Mouse (Mus musculus): ENCODE measurements around the gene 4930451I11Rik.

4930451I11Rik gene

GRCm38 (mm10) chr7:126800269-126801056 is 31.0 kb downstream of the 4930451I11Rik start:
- DNase-seq (ENCODE audit: low read depth, low spot score), result peak; percentile 54

- DNase-seq (ENCODE audit: low read depth, low spot score), result peak; percentile 90
Observed at GRCm38 (mm10) chr7:126799468-126800268, 31.8 kb downstream of the 4930451I11Rik start.

DNA sequence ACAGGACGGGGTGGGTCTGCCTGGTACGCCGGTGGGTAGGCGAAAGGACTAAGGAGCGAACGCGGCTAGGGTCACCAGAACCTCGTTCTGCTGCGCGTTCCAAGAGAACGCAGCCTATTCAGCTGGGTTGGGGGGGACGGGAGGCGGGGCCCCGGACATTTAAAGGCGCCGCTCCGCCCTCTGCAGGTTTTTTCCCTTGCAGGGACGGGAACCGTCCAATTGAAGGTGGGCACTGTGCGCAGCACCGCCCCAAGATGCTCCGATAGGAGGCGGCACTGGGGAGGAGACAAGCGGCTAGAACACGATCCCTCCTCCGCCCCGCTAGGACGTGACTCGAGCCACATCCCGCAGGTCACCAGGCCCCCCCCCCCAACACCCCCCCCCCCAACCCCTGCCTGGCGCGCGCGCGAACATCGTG is 32.4 kb downstream of the 4930451I11Rik start:
- DNase-seq (ENCODE audit: low read depth, low spot score), result peak; percentile 95

- DNase-seq (ENCODE audit: low read depth, low spot score), result no peak
Observed at GRCm38 (mm10) chr7:126798127-126799049, 33.1 kb downstream of the 4930451I11Rik start.

DNA sequence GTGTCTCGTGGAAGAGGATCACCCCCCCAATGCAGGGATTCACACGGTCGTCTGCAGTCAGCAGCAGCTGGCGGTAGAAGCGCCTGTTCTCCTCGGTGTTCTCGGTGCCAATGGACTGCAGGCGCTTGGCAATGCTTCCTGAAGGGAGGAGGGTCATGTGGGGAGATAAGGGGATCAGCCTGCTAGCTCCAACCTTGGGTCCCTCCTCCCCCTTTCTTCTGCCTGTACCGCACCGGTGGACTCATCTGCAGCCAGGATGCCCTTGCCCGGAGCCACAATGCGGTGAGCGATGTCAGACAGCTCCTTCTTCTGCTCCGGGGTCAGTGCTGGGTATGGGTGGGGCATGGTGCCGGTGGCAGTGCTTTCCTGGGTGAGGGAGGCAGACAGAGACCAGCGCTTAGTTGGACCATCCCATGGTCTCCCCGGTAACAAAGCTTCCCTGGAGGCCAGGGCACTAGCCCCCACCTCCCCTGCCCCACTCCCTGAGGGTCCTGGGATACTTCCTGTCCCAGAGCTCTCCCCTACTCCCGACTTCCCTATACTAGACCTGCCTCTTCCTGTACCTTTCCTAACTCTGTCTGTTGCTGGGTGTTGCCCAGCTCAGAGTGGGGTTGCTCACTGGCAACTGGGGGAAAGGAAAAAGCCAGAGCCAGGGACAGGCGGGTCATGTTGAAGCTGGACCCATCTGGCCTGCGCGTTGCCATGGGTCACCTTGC is 33.9 kb downstream of the 4930451I11Rik start, which contains the start of gene Fam57b:
Gene Fam57b, plus strand, starts transcription at position 258 of the 716 bp plus-strand sequence.
- peak; percentile 38 for DNase-seq (ENCODE audit: low read depth, low spot score)

- peak; percentile 84 for DNase-seq (ENCODE audit: low read depth, low spot score)
Observed at GRCm38 (mm10) chr7:126796350-126796932, 35.0 kb downstream of the 4930451I11Rik start.

DNA sequence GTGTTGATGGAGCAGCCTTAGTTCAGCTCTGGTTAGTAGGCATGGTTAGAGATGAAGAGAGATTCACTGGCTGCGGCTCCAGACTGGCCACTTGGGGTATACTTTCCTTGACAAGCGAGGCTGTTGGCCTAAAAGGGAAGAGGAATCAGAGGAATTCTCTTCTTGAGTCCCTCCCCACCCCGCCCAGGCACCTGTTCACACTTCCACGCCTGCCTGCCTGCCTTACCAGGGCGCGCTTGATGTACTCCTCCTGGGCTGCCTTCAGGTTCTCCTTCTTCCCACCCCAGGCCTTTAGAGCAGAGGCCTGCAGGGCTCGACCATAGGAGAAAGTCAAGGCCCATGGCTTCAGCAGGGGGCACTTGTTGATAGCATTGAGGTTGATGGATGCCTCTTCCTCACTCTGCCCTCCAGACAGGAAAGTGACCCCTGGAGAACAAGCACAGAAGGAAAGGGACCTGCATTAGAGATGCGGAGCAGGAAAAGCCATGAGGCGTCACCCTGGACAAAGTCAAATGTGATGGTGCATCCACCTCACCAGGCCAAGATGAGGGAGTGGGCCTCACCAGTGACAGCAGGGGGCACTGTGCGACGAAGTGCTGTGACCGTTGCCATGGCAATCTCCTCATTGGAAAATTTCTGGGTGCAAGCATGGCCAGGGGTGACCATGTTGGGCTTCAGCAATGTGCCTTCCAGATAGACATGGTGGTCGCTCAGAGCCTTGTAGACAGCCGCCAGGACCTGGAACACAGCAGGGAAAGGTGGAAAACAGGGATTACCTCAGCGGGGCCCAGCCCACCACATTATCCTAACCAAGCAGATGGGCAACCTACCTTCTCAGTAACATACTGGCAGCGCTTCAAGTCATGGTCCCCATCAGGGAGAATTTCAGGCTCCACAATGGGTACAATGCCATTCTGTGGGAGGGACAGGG is 35.8 kb downstream of the 4930451I11Rik start:
- no peak for DNase-seq (ENCODE audit: low read depth, low spot score)

GRCm38 (mm10) chr7:126794271-126794605 is 37.2 kb downstream of the 4930451I11Rik start:
- DNase-seq (ENCODE audit: low read depth, low spot score), result no peak

- no peak for DNase-seq (ENCODE audit: low read depth, low spot score)
Observed at GRCm38 (mm10) chr7:126793456-126794270, 37.8 kb downstream of the 4930451I11Rik start.

DNA sequence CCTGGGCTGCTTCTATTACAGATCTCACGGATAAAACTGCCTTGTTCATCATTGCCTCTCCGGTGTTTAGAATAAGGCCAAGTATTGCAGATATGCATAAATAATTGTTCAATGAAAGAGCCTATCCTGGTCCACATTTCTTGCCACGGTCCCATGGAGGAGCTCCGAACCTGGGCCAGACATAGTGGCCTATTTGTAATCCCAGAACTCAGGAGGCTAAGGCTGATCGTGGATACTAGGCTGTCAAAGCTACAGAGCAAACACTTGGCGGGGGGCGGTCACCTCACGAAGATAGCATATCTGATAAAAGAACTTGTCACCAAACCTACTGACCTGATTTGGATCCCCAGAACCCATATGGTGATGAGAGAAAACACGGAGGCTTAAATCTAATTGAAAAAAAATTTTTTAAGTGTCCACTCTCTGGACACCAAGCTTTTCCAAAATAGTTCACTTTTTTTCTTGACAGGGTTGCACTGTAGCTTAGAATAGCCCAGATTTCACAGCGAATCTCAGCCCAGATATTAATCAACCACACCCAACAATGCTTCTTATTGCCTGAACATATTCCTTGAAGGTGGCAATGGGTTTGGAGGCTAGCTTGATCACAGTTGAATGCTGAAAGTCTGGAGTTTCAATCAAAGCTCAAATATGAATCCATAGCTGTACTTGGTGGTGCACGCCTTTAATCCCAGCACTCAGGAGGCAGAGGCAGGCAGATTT is 38.6 kb downstream of the 4930451I11Rik start:
- no peak for DNase-seq (ENCODE audit: low read depth, low spot score)

- peak; percentile 96 for DNase-seq (ENCODE audit: low read depth, low spot score)
Observed at GRCm38 (mm10) chr7:126791851-126792720, 39.4 kb downstream of the 4930451I11Rik start, which contains the start of gene Ppp4c. Ppp4c (minus strand) TSS chr7:126792496.

GRCm38 (mm10) chr7:126789141-126789540 is 42.3 kb downstream of the 4930451I11Rik start:
- no peak for DNase-seq (ENCODE audit: low read depth, low spot score)

GRCm38 (mm10) chr7:126786142-126786541 is 45.3 kb downstream of the 4930451I11Rik start:
- DNase-seq (ENCODE audit: low read depth, low spot score), result no peak

DNA sequence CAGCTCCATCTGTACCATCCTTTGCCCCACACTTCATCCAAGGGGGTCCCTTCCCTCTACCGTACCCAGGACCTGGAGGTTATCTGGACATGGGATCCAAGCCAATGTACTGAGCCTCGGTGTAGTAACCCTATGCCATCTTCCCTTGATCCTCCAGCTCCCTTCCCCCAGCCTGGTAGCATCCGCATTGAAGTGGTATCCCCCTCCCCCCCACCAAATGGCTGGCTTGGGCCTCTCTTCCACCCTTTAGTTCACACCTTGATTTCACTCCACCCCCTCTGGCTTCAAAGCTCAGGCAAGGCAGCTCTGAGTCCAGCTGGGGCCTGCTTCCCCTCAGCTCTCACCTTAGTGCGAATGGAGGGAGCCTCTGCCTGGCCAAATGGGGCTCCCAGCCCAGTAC is 46.4 kb downstream of the 4930451I11Rik start:
- DNase-seq (ENCODE audit: low read depth, low spot score), result no peak

DNA sequence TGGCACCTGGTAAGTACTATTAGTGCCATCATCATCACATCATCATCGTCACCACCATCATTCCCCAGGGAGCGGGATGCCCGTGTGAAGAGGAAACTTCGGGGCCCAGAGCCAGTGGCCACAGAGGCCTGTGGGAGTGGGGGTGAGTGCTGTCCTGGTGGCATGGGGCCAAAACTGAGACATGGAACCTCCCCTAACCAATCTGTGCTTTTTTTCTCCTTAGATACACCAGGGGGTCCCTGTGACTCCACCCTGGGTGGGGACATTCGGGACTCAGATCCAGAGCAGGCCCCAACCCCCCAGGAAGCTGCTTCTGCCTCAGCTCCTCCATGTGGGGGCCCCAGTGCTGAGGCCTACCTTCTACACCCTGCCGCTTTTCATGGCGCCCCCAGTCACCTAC is 47.0 kb downstream of the 4930451I11Rik start:
- no peak for DNase-seq (ENCODE audit: low read depth, low spot score)

GRCm38 (mm10) chr7:126782693-126783092 is 48.7 kb downstream of the 4930451I11Rik start:
- no peak for DNase-seq (ENCODE audit: low read depth, low spot score)
